Mouse (Mus musculus) thymus, adult 2 months (tissue): ENCODE results near the gene Aldh1b1. TPM values are rescaled to one million over a fixed set of nuclear protein-coding genes. Genes with fewer than 3 reads are reported as not detected.
A peak's percentile ranks its signal among the peaks of the same experiment; 100 is the strongest.

ENCODE experiments used
- DNase-seq: peaks from one replicate; pipeline ENCODE4 v3.0.0; 2021
- H3K27ac ChIP-seq: fragments of 200-500 bp; 2 replicates; pipeline ENCODE4 v1.5.1; 2012; ENCODE audit warnings: low read length, control low read depth; ENCODE audit not compliant: control insufficient read depth, insufficient read depth
- H3K27me3 ChIP-seq: fragments of 200-500 bp; 2 replicates; pipeline ENCODE4 v1.6.1; 2012; ENCODE audit warnings: mild to moderate bottlenecking, low read length, moderate library complexity, mixed read lengths; ENCODE audit not compliant: control insufficient read depth, insufficient read depth
- H3K36me3 ChIP-seq: fragments of 200-500 bp; 2 replicates; pipeline ENCODE4 v1.6.1; 2012; ENCODE audit warnings: mild to moderate bottlenecking, low read length, moderate library complexity; ENCODE audit not compliant: control insufficient read depth, insufficient read depth
- H3K4me1 ChIP-seq: fragments of 200-500 bp; replicated peaks from 2 replicates; pipeline ENCODE4 v1.6.1; 2012; ENCODE audit warnings: low read length; ENCODE audit not compliant: control insufficient read depth, insufficient read depth
- H3K4me3 ChIP-seq: fragments of 200-500 bp; 2 replicates; pipeline ENCODE4 v1.5.1; 2012; ENCODE audit warnings: mild to moderate bottlenecking, low read length, control low read depth, moderate library complexity; ENCODE audit not compliant: control insufficient read depth, insufficient read depth
- CTCF ChIP-seq: fragments of 200-500 bp; IDR thresholded peaks from 2 replicates; pipeline ENCODE4 v1.5.1; 2012; ENCODE audit warnings: mild to moderate bottlenecking, control low read depth, low read length, moderate library complexity, borderline replicate concordance; ENCODE audit not compliant: control insufficient read depth, poor library complexity, insufficient read depth; ENCODE audit errors: extremely low read depth
- POLR2A ChIP-seq: fragments of 200-500 bp; IDR thresholded peaks from 2 replicates; pipeline ENCODE4 v1.6.1; 2012; ENCODE audit warnings: mild to moderate bottlenecking, low read length, control low read depth, moderate library complexity; ENCODE audit not compliant: control insufficient read depth, poor library complexity, insufficient read depth; ENCODE audit errors: extremely low read depth
- WGBS: fragments of 180-500 bp; shearing (Covaris S2); methylation state at CpG from one replicate; pipeline ENCODE4 v1.1.7; 2018; 5-methylcytosine and 5-hydroxymethylcytosine counted together
- polyA plus RNA-seq: library from polyadenylated mRNA; depleted of rRNA; stranded (reverse); fragments of >200 nt; gene quantifications from 2 replicates; pipeline ENCODE4 v1.2.3, GENCODE M21; 2012

Gene Aldh1b1
- polyA plus RNA-seq, 1 experiment, result 9.6 TPM

DNA sequence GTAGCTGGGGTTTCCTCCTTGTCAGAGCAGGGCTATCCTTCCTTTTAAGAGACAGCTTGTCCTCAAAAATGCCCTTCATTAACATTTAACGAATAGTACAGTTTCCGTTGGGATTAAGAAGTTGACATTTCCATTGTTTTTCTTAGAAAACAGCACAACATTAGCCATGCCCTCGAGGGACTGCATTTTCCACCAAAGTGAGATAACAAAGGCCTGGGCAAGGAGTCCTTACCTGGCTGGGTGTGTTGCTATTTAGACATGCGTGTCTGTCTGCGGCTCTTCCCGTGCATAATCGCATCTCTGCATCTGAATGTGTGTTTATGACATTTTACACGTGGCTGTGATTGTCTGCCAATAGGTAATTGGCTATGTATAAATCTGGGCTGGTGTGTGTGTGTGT lies 27.6 kb upstream of the Aldh1b1 start:
- Histone ChIP-seq H3K27me3 (no peaks in the 10 kb centered on the region; the same call in 1 of the 2 replicates), H3K4me1 (peaks cover 13% of the 10 kb centered on the region), H3K4me3 (no peak overlapping the region), H3K27ac (no peak overlapping the region), H3K36me3 (no peaks in the 10 kb centered on the region)
- no peak for TF ChIP-seq CTCF
- no peak for TF ChIP-seq POLR2A
- WGBS, result 80% methylated on average over 8 of the region's 8 CpGs
- no peak for DNase-seq

DNA sequence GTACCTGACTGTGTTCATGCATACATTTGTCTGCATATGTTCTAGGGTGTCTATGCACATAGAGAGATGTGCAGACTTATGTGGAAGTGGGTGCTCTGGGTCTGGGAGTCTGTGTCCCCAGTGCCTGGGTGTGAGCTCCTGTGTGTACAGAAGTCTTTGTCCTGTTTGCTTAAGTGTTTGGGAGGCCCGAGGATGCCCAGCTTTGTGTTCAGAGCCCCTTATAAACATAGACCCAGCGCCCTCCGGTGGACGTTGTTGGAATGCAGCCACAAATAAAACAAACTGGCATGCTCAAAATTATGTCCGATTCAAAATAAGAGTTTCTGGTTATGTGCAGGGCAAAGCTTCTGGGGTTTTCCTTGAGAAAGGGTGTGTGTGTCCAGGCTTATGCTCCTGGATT lies 27.2 kb upstream of the Aldh1b1 start:
- H3K36me3 ChIP-seq, result no peaks in the 10 kb centered on the region
- H3K4me3 ChIP-seq, result no peak overlapping the region
- TF ChIP-seq POLR2A, result no peak
- no peak for TF ChIP-seq CTCF
- H3K27me3 ChIP-seq, result no peaks in the 10 kb centered on the region; the same call in 1 of the 2 replicates
- 4% methylated on average over 5 of the region's 5 CpGs for WGBS
- H3K4me1 ChIP-seq, result peaks cover 9% of the 10 kb centered on the region
- no peak overlapping the region for H3K27ac ChIP-seq
- DNase-seq, result peak; percentile 38

DNA sequence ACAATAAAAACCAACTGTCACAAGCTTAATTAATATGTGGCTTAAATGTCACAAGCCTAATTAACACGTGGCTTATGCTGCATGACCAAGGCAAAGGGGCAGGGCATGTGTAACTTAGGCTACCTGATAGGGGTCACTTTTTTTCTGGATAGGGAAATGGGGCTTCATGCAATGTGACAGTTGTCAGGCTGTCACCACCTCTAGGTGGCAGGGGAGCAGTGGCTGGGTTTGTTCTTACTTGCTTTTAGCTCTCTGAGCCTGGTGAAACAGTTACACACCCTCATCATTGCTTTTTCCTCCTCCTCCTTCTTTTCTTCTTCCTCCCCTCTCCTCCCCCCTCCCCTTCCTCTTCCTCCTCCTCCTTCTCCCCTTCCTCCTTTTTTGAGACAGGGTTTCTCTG lies 15.2 kb upstream of the Aldh1b1 start:
- no peak for DNase-seq
- Histone ChIP-seq H3K36me3 (no peaks in the 10 kb centered on the region), H3K27me3 (no peaks in the 10 kb centered on the region), H3K27ac (no peak overlapping the region), H3K4me3 (no peak overlapping the region), H3K4me1 (peaks cover 2% of the 10 kb centered on the region; the same call in 1 of the 2 replicates)
- TF ChIP-seq CTCF (no peak), POLR2A (no peak)
- WGBS, result 64% methylated on average over 1 of the region's 1 CpGs

DNA sequence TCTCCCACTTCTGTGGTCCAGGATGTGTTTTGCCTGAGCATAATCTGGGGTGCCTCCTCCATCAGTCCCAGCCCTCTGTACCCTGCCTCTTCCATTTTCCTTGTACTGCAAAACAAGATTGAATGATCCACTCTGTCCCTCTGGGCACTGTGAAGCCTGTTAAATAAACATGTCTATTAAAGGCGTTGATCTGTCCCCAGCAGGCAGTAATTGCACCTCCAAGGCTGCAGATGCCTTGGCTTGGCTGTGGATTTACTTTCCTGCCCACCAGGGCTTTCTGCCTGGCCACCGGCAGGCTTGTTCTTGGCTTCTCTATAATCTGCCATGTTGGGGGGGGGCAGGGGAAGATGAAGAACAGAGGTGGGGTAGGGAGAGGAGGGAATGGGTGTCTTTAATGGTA lies 12.9 kb upstream of the Aldh1b1 start:
- Histone ChIP-seq H3K36me3 (no peaks in the 10 kb centered on the region), H3K27ac (no peak overlapping the region), H3K4me1 (peaks cover 12% of the 10 kb centered on the region; the same call in 1 of the 2 replicates), H3K4me3 (no peak overlapping the region), H3K27me3 (no peaks in the 10 kb centered on the region)
- 79% methylated on average over 2 of the region's 2 CpGs for WGBS
- DNase-seq, result no peak
- TF ChIP-seq POLR2A (no peak), CTCF (no peak)

DNA sequence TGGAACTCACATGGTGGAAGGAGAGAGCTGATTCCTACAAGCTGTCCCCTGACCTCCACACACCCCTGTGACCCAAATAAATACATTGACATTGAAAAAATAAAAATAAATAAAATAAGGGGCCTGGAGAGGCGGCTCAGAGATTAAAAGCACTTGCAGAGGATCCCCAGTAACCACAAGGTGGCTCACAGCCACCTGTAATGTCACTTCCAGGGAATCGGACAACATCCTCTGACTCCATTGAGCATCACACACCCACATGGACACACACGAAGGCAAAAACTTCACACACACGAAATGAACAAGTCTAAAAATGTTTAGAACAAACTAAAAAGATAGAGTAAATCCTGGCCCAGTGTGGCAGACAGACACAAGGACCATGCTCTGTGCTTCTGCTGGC lies 12.1 kb upstream of the Aldh1b1 start:
- Histone ChIP-seq H3K27me3 (no peaks in the 10 kb centered on the region), H3K4me1 (peaks cover 12% of the 10 kb centered on the region; the same call in 1 of the 2 replicates), H3K4me3 (no peak overlapping the region)

DNA sequence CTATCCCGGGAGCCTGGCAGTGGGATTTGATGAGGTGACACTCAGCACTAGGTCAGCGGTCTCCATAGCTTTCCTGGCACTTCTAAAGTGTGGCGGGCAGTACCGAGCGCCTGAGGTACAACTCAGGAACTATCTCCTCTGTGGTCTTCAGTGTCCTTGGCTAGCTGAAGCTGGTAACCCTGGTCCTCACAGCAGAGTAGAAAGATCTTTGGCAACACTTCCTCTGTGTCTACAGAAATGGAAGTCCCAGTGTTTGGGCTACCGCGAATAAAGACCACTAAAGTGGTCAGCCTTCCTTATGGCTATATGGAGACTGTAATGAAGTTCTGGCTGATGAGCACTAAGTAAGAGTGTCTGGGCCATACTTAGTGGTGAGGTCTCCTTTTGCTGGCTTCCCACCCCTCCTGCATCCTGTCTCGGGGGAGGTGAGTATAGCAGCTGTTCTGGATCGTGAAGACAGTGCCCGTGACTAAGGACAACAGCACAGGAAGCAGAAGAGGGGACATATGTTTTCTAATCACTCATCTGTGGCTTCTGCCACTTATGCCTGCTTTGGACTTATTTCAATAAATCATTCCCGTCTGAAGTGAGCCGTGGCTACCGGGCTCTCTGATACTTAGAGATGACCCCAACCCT lies 10.3 kb upstream of the Aldh1b1 start:
- Histone ChIP-seq H3K27ac (no peak overlapping the region), H3K36me3 (no peaks in the 10 kb centered on the region), H3K27me3 (no peaks in the 10 kb centered on the region), H3K4me3 (no peak overlapping the region), H3K4me1 (peaks cover 12% of the 10 kb centered on the region; the same call in 1 of the 2 replicates)
- DNase-seq, result no peak
- 40% methylated on average over 13 of the region's 13 CpGs for WGBS
- TF ChIP-seq CTCF, result no peak
- TF ChIP-seq POLR2A, result no peak

More for the DNA sequence above, 12.1 kb upstream of the Aldh1b1 start:
- TF ChIP-seq CTCF (no peak), POLR2A (no peak)
- 33% methylated on average over 4 of the region's 4 CpGs for WGBS
- H3K36me3 ChIP-seq, result no peaks in the 10 kb centered on the region
- H3K27ac ChIP-seq, result no peak overlapping the region
- DNase-seq, result no peak
